Mouse (Mus musculus) midbrain, embryonic 16.5 days (tissue): ENCODE data around the gene Sf3b6. TPM values are rescaled to one million over a fixed set of nuclear protein-coding genes. Genes with fewer than 3 reads are reported as not detected.
"Not testable (repeated sequence)": the region's sequence is repeated elsewhere in the genome, so short reads cannot be mapped to it uniquely, and the experiment has no call there.

Source experiments
- ATAC-seq: fragments of 200-750 bp; cut with Nextera tagmentation; 2 replicates; pipeline ENCODE4 v1.8.0; 2017; ENCODE audit warnings: moderate TSS enrichment
- H3K27ac ChIP-seq: fragments of 300-500 bp; sonication (generic); 2 replicates; pipeline ENCODE4 v1.5.1; 2014; ENCODE audit warnings: mild to moderate bottlenecking, low read length, mixed read lengths
- H3K27me3 ChIP-seq: fragments of 300-500 bp; sonication (generic); 2 replicates; pipeline ENCODE4 v1.6.1; 2014; ENCODE audit warnings: low read depth, low read length, mixed read lengths; ENCODE audit not compliant: control insufficient read depth, insufficient read depth
- H3K36me3 ChIP-seq: fragments of 300-500 bp; sonication (generic); 2 replicates; pipeline ENCODE4 v1.6.1; 2014; ENCODE audit warnings: mild to moderate bottlenecking, low read length, moderate library complexity, mixed read lengths; ENCODE audit not compliant: control insufficient read depth, insufficient read depth
- H3K4me1 ChIP-seq: fragments of 300-500 bp; sonication (generic); 2 replicates; pipeline ENCODE4 v1.6.1; 2014; ENCODE audit warnings: mild to moderate bottlenecking, low read length, mixed read lengths; ENCODE audit not compliant: control insufficient read depth, insufficient read depth
- H3K4me2 ChIP-seq: fragments of 300-500 bp; sonication (generic); 2 replicates; pipeline ENCODE4 v1.6.1; 2014; ENCODE audit warnings: mild to moderate bottlenecking, low read length, mixed read lengths
- H3K4me3 ChIP-seq: fragments of 300-500 bp; sonication (generic); 2 replicates; pipeline ENCODE4 v1.5.1; 2014; ENCODE audit warnings: low read depth, mild to moderate bottlenecking, low read length, moderate library complexity, mixed read lengths
- H3K9ac ChIP-seq: fragments of 300-500 bp; sonication (generic); 2 replicates; pipeline ENCODE4 v1.6.1; 2014; ENCODE audit warnings: low read depth, low read length, mixed read lengths
- H3K9me3 ChIP-seq: fragments of 300-500 bp; sonication (generic); replicated peaks from 2 replicates; pipeline ENCODE4 v1.6.1; 2014; ENCODE audit warnings: mild to moderate bottlenecking, low read length, mixed read lengths; ENCODE audit not compliant: control insufficient read depth, poor library complexity, severe bottlenecking
- WGBS: fragments of 180-500 bp; shearing (Covaris S2); extraction: QIAGEN DNeasy Blood & Tissue Kit; methylation state at CpG from one replicate; pipeline ENCODE4 v1.1.7; 2014; 5-methylcytosine and 5-hydroxymethylcytosine counted together
- polyA plus RNA-seq: library from polyadenylated mRNA; unstranded; fragments of >200 nt; fragmentation: Nextera tagmentation; extraction: Ambion mirVana; gene quantifications from 2 replicates; pipeline ENCODE4 v1.2.1, GENCODE M21; 2015

The Sf3b6 gene
- polyA plus RNA-seq, 1 experiment from 2014 or later = 204 TPM

DNA sequence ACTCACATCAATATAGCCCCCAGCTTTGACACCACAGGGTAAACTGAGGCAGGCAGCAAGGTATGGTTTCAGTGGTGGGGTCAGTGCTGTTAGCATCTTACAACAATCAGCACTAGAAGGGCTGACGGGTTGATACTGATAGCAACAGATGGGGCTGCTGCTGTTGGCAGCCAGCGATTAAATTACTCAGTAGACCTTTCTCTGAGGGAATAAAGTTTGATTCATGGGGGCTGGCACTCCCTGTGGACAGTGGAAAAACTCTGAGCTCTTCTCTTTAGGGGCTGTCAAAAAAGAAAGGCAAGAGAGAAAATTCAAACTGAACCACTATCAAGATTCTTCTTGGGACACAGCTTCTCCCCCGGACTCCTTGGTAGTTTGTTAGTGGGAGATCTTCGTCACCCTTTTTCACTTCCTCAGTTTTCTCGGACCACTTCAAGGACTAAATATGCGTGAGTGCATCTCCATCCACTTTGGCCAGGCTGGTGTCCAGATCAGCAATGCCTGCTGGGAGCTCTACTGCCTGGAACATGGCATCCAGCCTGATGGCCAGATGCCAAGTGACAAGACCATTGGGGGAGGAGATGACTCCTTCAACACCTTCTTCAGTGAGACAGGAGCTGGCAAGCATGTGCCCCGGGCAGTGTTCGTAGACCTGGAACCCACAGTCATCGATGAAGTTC is 35.5 kb upstream of the Sf3b6 start:
- H3K4me3 ChIP-seq, H3K27me3 ChIP-seq, H3K9me3 ChIP-seq, ATAC-seq, H3K27ac ChIP-seq, H3K4me2 ChIP-seq, H3K4me1 ChIP-seq, H3K9ac ChIP-seq, H3K36me3 ChIP-seq: not testable (repeated sequence)
- WGBS = 94% methylated on average over 9 of the region's 9 CpGs

DNA sequence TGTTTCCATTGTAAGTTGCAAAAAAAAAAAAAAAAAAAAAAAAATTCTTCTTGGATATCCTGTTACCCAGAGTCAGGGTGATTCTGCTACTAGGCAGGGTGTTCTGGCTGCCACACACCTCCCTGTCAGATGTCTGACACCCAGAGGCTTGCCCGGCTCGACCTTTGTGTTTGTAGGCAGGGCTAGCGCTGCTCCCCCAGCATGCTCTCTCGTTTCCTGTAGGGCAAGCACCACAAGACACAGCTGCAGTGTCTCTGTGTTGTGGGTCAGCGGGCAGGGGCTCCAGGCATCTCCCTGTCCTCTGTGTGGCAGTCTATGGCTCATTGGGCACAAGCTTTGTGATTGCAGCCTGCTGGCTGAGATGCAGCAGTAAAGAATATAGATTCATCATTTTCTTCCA is 33.7 kb upstream of the Sf3b6 start:
- 54% methylated on average over 5 of the region's 5 CpGs for WGBS
- ATAC-seq = no peak
- no peak overlapping the region for H3K4me3 ChIP-seq
- H3K9me3 ChIP-seq = no peaks in the 10 kb centered on the region
- no peaks in the 10 kb centered on the region for H3K4me1 ChIP-seq
- H3K36me3 ChIP-seq = no peaks in the 10 kb centered on the region
- H3K4me2 ChIP-seq = no peak overlapping the region
- H3K27ac ChIP-seq = no peak overlapping the region
- H3K27me3 ChIP-seq = no peaks in the 10 kb centered on the region
- H3K9ac ChIP-seq = no peak overlapping the region

DNA sequence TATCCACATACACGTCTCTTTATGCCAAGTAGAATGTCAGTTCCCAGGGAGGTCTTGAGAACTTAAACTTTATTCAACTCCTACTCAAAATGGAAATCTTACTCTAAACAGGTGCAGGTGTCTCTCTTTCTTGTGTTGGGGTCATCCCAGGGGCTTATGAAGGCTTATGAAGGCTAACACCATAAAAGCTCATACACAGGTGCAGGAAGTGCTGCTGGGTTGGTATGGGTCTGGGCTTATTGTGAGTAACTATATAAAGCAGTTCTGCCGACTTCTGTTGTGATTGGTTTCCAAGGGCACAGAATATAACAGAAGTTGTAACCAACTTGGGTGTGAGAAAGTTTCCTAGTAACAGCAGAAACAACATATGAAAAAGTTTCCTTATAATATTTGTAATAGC is 32.9 kb upstream of the Sf3b6 start:
- 76% methylated on average over 2 of the region's 2 CpGs for WGBS
- Histone ChIP-seq H3K4me3 (no peak overlapping the region), H3K9ac (no peak overlapping the region), H3K4me1 (no peaks in the 10 kb centered on the region), H3K36me3 (no peaks in the 10 kb centered on the region), H3K27ac (no peak overlapping the region), H3K27me3 (no peaks in the 10 kb centered on the region), H3K9me3 (no peaks in the 10 kb centered on the region), H3K4me2 (no peak overlapping the region)
- no peak for ATAC-seq

DNA sequence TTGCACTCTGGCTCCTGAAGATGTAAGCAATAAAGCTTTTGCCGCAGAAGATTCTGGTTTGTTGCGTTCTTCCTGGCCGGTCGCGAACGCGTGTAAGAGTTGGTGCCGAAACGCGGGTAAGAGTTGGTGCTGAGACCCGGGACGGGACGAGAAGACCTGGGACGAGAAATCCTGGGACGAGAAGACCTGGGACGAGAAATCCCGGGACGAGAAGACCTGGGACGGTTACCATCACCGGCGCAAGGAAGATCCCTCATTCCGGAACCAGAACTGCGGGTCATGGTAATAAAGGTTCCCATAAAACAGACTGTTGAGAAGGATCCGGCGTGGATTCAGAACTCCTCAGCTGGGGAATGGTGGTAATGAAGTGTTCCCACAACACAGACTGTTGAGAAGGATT is 29.2 kb upstream of the Sf3b6 start:
- not testable (repeated sequence) for H3K4me2 ChIP-seq, H3K9ac ChIP-seq, H3K27ac ChIP-seq, ATAC-seq, H3K9me3 ChIP-seq, H3K27me3 ChIP-seq, H3K36me3 ChIP-seq, H3K4me3 ChIP-seq, H3K4me1 ChIP-seq
- WGBS = 95% methylated on average over 25 of the region's 25 CpGs

DNA sequence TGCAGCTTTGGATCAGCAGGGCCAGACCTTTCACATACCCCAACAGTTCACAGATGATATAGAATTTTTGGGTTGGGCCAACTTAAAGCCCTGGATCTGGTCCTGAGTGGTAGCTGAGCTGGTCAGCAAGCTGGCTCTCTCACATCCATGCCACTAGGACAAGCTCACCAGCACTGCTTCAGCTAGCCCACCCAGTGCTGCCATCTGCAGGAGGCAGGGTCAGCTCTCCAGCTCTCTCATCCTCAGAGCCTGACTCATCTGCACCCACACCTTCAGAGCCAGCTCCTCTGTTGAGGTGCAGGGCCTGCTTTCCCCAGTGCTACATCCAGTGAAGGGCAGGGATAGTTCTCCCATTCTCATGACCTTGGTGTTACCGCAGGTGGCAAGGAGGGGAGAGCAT is 23.6 kb upstream of the Sf3b6 start:
- Histone ChIP-seq H3K27ac (no peak overlapping the region), H3K4me1 (no peaks in the 10 kb centered on the region), H3K36me3 (no peaks in the 10 kb centered on the region), H3K4me3 (no peak overlapping the region), H3K9ac (no peak overlapping the region), H3K9me3 (no peaks in the 10 kb centered on the region), H3K4me2 (no peak overlapping the region), H3K27me3 (no peaks in the 10 kb centered on the region)
- ATAC-seq = no peak
- 75% methylated on average over 1 of the region's 1 CpGs for WGBS

DNA sequence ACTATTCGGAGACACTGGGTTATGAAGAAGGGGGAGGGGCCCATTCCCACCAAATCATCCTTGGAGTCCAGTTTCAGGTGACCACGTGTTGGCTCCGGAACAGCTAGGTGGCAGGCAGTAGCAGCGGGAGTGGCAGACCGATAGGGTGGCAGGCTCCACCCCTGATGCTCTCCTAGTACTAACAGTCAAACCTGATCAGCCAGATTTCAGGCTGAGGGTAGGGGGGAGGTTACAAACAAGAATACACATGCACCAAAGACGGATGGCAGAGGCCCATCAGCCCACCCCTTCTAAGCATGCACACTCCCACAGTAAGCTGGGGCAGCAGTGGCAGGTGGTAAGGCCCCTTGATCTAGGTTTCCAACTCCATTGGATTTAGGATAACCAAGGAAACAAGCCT is 19.9 kb upstream of the Sf3b6 start:
- H3K4me3 ChIP-seq, H3K36me3 ChIP-seq, H3K27me3 ChIP-seq, ATAC-seq, H3K9me3 ChIP-seq, H3K4me1 ChIP-seq, H3K9ac ChIP-seq, H3K27ac ChIP-seq, H3K4me2 ChIP-seq: not testable (repeated sequence)
- WGBS = 82% methylated on average over 6 of the region's 6 CpGs

DNA sequence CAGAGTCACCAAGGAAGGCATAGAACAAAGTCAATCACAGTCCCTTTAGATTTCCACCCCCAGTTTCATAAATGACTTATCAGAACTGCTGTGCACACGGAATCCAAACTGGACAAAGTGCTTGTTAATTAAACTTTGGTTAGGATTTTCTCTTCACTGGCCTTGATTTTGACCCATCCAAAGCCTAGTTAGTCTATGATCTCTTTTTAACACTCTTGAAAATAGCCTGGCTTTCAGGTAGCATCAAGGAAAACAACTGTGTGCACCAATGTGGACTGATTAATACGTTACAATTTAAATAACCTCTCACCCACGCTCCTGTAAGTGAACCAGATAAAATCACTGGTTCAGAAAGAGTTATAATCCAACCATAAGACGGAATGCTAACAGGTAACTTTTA is 6.3 kb upstream of the Sf3b6 start:
- Histone ChIP-seq H3K27ac (no peak overlapping the region), H3K36me3 (no peaks in the 10 kb centered on the region), H3K4me3 (no peak overlapping the region), H3K4me2 (no peak overlapping the region), H3K4me1 (no peaks in the 10 kb centered on the region), H3K9me3 (no peaks in the 10 kb centered on the region), H3K9ac (no peak overlapping the region), H3K27me3 (no peaks in the 10 kb centered on the region)
- 81% methylated on average over 4 of the region's 4 CpGs for WGBS
- no peak for ATAC-seq

DNA sequence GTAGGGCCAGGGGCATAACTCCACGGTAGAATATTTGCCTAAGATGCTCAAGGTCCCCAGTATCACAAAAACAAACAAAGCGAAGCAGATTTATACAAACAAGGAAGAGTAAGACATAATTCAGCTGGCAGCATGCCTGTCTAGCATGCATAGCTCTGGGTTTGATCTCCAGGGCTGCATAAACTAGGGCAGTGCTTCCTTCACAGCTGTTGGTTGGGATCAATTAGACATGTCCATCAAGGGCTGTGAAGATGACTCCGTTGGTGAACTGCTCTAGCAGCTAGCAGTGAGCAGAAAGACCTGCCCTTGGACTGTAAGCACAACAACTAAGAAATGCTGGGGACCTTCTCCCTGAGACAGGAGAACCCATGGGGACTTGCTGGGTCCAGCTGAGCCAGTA is 5.6 kb upstream of the Sf3b6 start:
- 80% methylated on average over 3 of the region's 3 CpGs for WGBS
- Histone ChIP-seq H3K4me1 (peaks cover 6% of the 10 kb centered on the region), H3K27ac (no peak overlapping the region), H3K4me3 (no peak overlapping the region), H3K9ac (no peak overlapping the region), H3K27me3 (no peaks in the 10 kb centered on the region), H3K36me3 (no peaks in the 10 kb centered on the region), H3K4me2 (no peak overlapping the region), H3K9me3 (no peaks in the 10 kb centered on the region)
- no peak for ATAC-seq

DNA sequence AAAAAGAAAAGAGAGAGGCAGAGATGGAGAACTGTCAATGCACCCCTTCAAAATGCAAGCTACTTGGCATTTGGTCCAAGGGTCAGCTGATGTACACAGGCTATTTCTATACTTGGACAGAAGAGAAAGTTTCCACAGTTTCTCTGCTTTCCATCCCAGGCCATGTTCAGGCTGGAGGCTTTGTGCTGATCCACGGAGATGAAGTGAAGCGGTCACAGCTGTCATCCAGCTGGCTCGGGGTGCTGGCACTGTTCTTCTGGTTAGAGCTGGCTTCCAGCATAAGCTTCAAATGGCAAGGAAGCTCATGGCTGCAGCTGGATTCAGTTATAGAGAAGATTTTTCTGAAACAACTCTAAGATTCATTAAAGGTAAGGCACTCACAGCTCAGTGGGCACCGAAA is 3.7 kb upstream of the Sf3b6 start:
- Histone ChIP-seq H3K36me3 (no peaks in the 10 kb centered on the region), H3K27ac (no peak overlapping the region), H3K4me1 (peaks cover 13% of the 10 kb centered on the region), H3K4me3 (no peak overlapping the region), H3K9me3 (no peaks in the 10 kb centered on the region), H3K27me3 (no peaks in the 10 kb centered on the region), H3K9ac (no peak overlapping the region), H3K4me2 (no peak overlapping the region)
- WGBS = 86% methylated on average over 4 of the region's 4 CpGs
- no peak for ATAC-seq
